Mouse (Mus musculus): ENCODE measurements around the gene Cadps.

The Cadps gene

GRCm38 (mm10) chr14:12822491-12823219, at the start of gene Cadps:
TSS of gene Cadps (minus strand) at chr14:12823079.
- in situ Hi-C loops (cut with MboI; ENCODE audit: low pct_unique_long_range_greater_than_20kb in 1 of 2, low sequenced_read_pairs in 2 of 2, unreplicated experiment in 1 of 2) = no loop called here

- in situ Hi-C loops (cut with MboI; ENCODE audit: low pct_unique_long_range_greater_than_20kb in 1 of 2, low sequenced_read_pairs in 2 of 2, unreplicated experiment in 1 of 2) = no loop called here
These were observed 46.7 kb upstream of the Cadps start for GRCm38 (mm10) chr14:12869605-12870004.

DNA sequence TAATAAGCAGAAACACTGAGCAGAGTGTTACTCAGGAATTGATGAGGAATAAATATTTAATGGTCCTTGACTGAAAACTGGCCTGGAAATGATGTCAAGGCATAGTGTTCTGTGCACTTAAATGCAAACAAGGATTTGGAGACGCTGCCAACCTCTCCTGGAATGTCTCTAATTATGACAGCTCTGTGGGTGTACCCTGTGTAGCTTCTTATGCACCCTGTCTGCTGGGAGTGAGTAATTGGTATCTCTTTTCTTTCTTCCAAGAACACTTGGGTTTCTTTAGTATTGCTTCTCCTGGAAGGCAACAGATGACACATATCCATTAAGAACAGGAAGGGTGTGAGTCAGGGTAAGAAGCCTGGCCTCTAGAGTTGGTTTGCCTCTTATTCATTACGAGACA, 42.4 kb upstream of the Cadps start:
- in situ Hi-C loops (cut with MboI; ENCODE audit: low pct_unique_long_range_greater_than_20kb in 1 of 2, low sequenced_read_pairs in 2 of 2, unreplicated experiment in 1 of 2) = no loop called here

DNA sequence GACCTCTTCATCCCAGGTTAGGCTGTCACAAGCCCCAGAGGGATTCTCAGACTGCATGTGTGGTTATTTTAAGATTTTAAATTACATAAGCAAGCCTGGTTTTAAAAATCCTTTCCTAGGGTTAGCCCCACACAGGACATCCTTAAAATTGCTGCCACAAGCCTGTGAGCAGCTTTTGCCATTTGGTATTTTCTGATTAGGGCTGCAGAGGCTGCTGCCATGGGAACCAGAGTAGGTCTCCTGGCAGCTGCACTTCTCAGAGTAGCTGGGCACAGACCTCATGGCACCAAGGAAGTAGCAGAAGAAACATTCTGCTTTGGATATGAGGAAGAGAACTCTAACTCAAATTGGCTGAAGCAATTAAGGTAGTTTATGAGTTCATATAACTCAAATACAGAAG, 21.0 kb upstream of the Cadps start:
- in situ Hi-C loops (cut with MboI; ENCODE audit: low pct_unique_long_range_greater_than_20kb in 1 of 2, low sequenced_read_pairs in 2 of 2, unreplicated experiment in 1 of 2) = no loop called here

GRCm38 (mm10) chr14:12839471-12839870, 16.6 kb upstream of the Cadps start:
- in situ Hi-C loops (cut with MboI; ENCODE audit: low pct_unique_long_range_greater_than_20kb in 1 of 2, low sequenced_read_pairs in 2 of 2, unreplicated experiment in 1 of 2) = no loop called here

DNA sequence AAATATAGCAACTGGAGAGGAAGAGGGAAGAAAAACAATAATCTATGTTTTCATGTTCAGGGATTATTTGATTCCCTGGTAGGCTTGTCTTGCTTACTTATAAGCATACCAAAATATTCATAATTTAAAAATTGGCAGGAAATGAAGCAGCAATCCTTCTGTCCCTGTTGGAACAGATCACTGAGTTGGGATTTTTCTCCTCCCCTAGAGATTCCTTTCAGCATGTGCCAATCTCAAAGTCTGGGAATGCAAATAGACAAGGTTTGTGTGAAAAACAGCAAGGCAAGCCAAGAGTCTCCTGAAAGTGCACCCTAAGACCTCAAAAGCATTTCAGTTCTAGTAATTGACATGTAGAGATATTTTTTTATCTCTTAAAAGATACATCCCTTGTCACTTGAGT, 16.1 kb upstream of the Cadps start:
- in situ Hi-C loops (cut with MboI; ENCODE audit: low pct_unique_long_range_greater_than_20kb in 1 of 2, low sequenced_read_pairs in 2 of 2, unreplicated experiment in 1 of 2) = no loop called here

DNA sequence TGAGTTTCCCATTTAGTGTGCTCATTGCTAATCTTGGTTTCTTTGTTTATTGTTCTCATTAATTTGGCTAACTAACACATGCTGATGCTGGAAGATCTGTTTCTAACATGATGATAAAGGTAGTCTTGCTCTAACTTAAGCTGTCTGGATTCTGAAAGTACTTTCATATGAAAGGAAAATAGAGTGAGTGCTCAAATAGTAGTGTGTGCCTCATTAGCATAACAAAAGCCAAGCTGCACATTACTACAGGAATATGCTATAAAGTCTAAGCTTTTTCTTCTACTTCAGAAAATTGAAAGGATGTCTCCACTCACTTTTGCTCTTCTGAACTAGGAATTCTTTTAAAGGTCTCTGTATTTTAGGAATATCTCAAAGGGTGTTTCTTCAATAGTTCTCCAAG, 15.4 kb upstream of the Cadps start:
- in situ Hi-C loops (cut with MboI; ENCODE audit: low pct_unique_long_range_greater_than_20kb in 1 of 2, low sequenced_read_pairs in 2 of 2, unreplicated experiment in 1 of 2) = no loop called here

GRCm38 (mm10) chr14:12837902-12838301, 15.0 kb upstream of the Cadps start:
- in situ Hi-C loops (cut with MboI; ENCODE audit: low pct_unique_long_range_greater_than_20kb in 1 of 2, low sequenced_read_pairs in 2 of 2, unreplicated experiment in 1 of 2) = no loop called here

- in situ Hi-C loops (cut with MboI; ENCODE audit: low pct_unique_long_range_greater_than_20kb in 1 of 2, low sequenced_read_pairs in 2 of 2, unreplicated experiment in 1 of 2) = no loop called here
These were observed 902 bp upstream of the Cadps start for GRCm38 (mm10) chr14:12823781-12824180.

DNA sequence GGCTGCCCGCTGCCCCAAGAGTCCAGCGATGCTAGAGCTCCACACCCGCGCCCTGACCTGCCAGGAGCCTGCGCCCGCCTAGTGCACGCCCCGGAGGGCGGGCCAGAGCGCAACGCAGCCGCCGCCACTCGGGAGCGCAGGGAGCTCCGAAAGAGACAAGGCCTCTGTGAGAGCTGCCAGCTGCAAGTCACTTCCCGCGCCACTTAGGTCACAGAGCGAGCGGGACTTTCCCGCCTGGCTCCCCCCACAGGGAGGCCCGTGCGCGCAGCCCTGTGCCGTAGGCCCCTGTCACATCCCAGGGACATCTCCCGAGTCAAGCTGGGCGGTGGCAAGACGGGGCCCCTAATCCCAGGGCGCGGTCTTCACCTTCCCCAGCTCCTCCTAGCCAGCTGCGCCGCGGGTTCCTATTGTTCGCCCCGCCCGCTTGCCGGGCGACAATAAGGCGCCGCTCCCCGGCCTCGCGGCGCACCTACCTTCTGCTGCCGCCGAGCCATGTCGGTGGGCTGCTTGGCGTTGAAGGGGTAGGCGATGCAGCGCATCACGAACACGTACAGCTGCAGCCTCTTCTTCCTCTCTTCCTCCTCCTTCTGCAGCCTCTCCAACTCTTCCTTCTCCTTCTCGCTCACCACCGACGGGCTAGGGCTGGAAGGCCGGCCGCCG, 918 bp downstream of the Cadps start:
- in situ Hi-C loops (cut with MboI; ENCODE audit: low pct_unique_long_range_greater_than_20kb in 1 of 2, low sequenced_read_pairs in 2 of 2, unreplicated experiment in 1 of 2) = no loop called here

DNA sequence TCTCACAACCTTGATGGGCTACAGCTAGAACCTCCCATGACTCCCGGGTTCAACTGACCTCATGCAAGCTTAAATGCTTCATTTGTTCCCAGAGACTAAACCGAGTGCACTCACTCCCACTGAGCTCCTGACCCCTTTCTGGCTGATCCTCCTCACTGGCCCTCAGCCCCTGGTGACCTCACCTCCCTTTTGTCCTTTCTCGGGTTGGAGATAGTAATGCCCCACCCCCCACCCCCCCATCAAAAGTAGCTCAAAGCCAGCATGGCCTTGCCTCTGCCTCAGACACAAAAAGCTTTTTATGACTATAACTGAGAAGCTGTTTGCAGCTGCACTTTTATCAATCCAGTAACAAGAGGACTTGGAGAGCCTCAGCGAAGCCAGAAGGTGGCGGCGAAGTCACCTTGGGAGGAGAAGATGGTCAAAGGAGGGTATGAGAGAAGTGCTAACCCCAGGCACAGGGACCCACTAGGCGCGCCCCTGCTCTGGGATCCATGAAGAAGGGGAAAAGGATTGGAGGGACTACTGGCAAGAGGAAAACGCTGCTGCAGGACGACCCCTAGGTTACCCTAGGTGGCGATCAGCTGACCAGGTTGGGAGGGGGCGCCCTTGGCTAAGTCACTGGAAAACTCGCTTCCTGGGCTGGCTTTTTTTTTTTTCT, 1.6 kb downstream of the Cadps start:
- in situ Hi-C loops (cut with MboI; ENCODE audit: low pct_unique_long_range_greater_than_20kb in 1 of 2, low sequenced_read_pairs in 2 of 2, unreplicated experiment in 1 of 2) = no loop called here

- in situ Hi-C loops (cut with MboI; ENCODE audit: low pct_unique_long_range_greater_than_20kb in 1 of 2, low sequenced_read_pairs in 2 of 2, unreplicated experiment in 1 of 2) = no loop called here
These were observed 2.7 kb downstream of the Cadps start for GRCm38 (mm10) chr14:12820149-12820548.

DNA sequence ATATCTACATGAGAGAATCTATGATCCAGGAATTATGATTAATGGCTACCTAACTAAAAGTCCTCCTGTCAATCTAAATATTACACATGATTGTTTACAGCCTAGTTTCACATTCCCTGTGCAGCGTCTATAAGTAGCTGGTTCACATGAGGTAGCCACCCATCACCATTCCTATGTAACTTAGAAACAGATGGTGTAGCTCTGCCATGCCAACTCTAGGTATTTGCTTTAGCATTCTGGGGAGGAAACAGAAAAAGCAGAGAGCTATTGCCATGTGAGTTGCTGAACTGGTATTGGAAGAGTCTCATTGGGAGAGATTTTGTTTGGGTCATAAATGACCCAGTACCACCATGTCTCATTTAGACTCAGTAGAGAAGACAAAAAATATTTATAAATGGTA, 4.4 kb downstream of the Cadps start:
- in situ Hi-C loops (cut with MboI; ENCODE audit: low pct_unique_long_range_greater_than_20kb in 1 of 2, low sequenced_read_pairs in 2 of 2, unreplicated experiment in 1 of 2) = no loop called here

- in situ Hi-C loops (cut with MboI; ENCODE audit: low pct_unique_long_range_greater_than_20kb in 1 of 2, low sequenced_read_pairs in 2 of 2, unreplicated experiment in 1 of 2) = no loop called here
These were observed 10.8 kb downstream of the Cadps start for GRCm38 (mm10) chr14:12812072-12812471.

DNA sequence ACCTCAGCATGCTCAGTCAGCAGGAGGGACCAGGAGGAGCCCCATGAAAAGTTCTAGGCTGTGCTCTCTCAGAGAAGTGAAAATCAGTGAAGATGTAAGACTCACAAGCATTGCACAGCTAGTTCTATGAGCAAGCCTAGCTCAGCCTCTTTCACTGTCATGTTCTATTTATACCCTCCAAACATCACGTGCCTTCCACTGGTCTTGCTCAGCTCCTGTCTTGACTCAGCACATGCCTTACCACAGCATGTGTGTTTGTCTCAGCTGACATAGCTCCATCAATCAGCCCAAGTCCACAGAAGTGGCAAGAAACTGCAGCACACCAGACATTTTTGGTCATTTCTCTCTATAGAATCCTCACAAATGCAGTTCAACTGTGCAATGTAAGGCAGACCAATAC, 19.9 kb downstream of the Cadps start:
- in situ Hi-C loops (cut with MboI; ENCODE audit: low pct_unique_long_range_greater_than_20kb in 1 of 2, low sequenced_read_pairs in 2 of 2, unreplicated experiment in 1 of 2) = no loop called here

- in situ Hi-C loops (cut with MboI; ENCODE audit: low pct_unique_long_range_greater_than_20kb in 1 of 2, low sequenced_read_pairs in 2 of 2, unreplicated experiment in 1 of 2) = no loop called here
These were observed 21.8 kb downstream of the Cadps start for GRCm38 (mm10) chr14:12801100-12801499.

DNA sequence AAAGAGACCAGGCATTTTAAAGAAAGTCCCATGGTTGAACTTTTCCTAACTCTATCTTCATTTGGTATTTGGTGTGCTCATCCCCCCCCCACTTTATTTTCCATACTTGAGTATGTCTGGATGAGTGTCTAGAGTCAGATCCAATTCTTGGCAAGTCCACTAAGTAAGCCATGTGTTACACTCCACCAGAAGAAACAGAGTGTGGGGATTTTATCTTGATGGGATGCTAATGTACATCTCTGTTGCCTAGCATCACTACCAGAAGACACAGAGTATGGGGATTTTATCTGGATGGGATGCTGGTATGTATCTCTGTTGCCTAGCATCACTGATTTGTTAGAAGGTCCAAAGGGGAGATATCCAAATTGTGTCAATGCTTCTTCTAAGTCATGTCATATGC, 24.0 kb downstream of the Cadps start:
- in situ Hi-C loops (cut with MboI; ENCODE audit: low pct_unique_long_range_greater_than_20kb in 1 of 2, low sequenced_read_pairs in 2 of 2, unreplicated experiment in 1 of 2) = no loop called here

GRCm38 (mm10) chr14:12784296-12784695, 38.6 kb downstream of the Cadps start:
- in situ Hi-C loops (cut with MboI; ENCODE audit: low pct_unique_long_range_greater_than_20kb in 1 of 2, low sequenced_read_pairs in 2 of 2, unreplicated experiment in 1 of 2) = no loop called here

DNA sequence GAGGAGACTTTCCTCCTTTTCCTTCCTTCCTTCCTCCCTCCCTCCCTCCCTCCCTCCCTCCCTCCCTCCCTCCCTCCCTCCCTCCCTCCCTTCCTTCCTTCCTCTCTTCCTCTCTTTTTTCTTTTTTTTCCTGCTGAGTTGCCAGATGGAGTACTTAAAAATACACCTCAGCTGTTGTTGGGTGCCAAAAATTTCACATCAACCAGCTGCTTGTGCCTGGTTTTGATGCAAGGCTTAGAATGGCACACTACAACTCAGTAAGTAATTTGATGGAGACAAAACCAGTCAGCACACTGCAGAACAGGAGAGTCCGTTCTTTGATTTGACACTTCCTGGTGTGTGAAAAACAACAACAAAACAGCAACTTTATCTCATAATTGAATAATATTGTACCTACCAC, 42.9 kb downstream of the Cadps start:
- in situ Hi-C loops (cut with MboI; ENCODE audit: low pct_unique_long_range_greater_than_20kb in 1 of 2, low sequenced_read_pairs in 2 of 2, unreplicated experiment in 1 of 2) = no loop called here

- in situ Hi-C loops (cut with MboI; ENCODE audit: low pct_unique_long_range_greater_than_20kb in 1 of 2, low sequenced_read_pairs in 2 of 2, unreplicated experiment in 1 of 2) = no loop called here
These were observed 44.9 kb downstream of the Cadps start for GRCm38 (mm10) chr14:12777990-12778389.
